Mouse (Mus musculus): ENCODE data around the gene Dglucy. TPM values are rescaled to one million over a fixed set of nuclear protein-coding genes. Genes with fewer than 3 reads are reported as not detected.
"Not testable (repeated sequence)": the region's sequence is repeated elsewhere in the genome, so short reads cannot be mapped to it uniquely, and the experiment has no call there.

Gene Dglucy
- polyA plus RNA-seq, 1 experiment: 3.2 TPM

DNA sequence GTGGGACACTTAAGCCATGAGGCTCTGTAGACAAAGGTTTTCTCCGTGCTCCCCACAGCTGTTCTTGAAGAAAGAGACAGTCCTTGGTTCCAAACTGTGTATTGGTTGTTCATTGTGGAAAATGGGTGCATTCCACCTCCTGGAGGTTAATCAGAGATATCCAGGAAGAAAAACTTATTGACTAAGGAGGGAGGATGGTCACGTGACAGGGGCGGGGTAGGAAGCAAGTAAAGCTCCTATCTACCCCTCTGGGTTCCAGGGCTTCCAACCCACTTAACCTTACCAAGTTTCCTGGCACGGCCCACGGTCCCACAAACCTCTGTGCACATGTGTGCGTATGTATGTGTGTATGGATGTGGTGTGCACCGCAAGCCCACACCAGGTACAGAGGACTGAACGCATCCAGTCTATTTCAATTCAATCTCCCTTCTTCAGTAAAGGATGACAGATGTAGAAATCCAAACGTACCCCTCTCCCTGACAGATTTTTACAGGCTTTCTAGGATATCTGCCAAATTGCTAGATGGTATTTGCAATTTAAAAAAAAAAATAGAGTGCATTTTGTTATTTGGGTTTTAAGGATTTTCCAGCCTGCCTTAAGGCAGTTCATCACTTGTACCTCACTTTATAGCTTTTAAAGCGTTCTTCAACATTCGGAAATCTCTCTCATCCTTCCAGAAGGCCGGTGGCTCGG is 2.7 kb downstream of the Dglucy start:
- peak; percentile 60 for DNase-seq (ENCODE audit: low read depth)
- TF ChIP-seq CTCF (IDR thresholded peaks at IDR 0.05; ENCODE audit: borderline replicate concordance, extremely low read depth, insufficient read depth, insufficient read length): no peak
- TF ChIP-seq POLR2A (IDR thresholded peaks at IDR 0.05; ENCODE audit: borderline replicate concordance, extremely low read depth, insufficient read depth, insufficient read length, poor library complexity, severe bottlenecking): no peak

DNA sequence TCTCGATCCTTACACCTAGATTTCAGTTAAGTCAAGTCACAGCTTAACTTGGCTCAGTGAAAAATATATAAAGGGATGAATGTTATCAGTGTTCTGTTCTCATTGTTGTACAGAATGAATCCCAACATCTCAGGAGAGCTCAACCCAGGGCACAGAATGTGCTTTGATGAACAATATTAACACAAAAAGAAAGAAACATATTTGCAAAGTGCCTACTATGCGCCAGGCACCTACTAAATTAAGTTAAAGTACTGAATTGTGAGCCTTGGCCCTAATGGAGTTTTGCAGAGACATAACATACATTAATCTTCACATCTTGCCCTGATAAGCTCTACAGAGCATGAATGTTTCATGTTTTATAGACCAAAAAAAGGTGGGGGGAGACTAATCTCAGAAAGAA is 5.3 kb downstream of the Dglucy start:
- TF ChIP-seq POLR2A (IDR thresholded peaks at IDR 0.05; ENCODE audit: borderline replicate concordance, extremely low read depth, insufficient read depth, insufficient read length, poor library complexity, severe bottlenecking): no peak
- no peak for TF ChIP-seq CTCF (IDR thresholded peaks at IDR 0.05; ENCODE audit: borderline replicate concordance, extremely low read depth, insufficient read depth, insufficient read length)
- DNase-seq (ENCODE audit: low read depth): no peak

DNA sequence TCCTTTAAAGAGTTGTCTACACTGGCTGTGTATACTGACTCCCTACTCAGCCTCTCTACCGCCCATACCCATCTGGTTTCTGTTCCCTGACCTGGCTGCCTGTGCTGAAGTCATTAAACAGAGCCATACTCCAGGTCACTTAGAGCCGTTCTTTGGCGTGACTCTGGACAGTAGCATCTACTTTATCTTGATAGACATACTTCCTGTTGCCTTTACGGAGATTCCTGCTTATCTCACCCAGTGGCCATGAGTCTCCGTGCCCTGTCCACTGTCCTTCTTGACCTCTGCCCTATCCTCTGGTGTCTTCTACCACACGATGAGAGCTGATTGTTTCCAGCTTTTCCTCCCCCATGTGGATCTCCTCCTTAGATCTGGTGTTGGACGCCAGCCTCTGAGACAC is 6.5 kb downstream of the Dglucy start:
- TF ChIP-seq CTCF (IDR thresholded peaks at IDR 0.05; ENCODE audit: borderline replicate concordance, extremely low read depth, insufficient read depth, insufficient read length): no peak
- no peak for TF ChIP-seq POLR2A (IDR thresholded peaks at IDR 0.05; ENCODE audit: borderline replicate concordance, extremely low read depth, insufficient read depth, insufficient read length, poor library complexity, severe bottlenecking)
- DNase-seq (ENCODE audit: low read depth): no peak

DNA sequence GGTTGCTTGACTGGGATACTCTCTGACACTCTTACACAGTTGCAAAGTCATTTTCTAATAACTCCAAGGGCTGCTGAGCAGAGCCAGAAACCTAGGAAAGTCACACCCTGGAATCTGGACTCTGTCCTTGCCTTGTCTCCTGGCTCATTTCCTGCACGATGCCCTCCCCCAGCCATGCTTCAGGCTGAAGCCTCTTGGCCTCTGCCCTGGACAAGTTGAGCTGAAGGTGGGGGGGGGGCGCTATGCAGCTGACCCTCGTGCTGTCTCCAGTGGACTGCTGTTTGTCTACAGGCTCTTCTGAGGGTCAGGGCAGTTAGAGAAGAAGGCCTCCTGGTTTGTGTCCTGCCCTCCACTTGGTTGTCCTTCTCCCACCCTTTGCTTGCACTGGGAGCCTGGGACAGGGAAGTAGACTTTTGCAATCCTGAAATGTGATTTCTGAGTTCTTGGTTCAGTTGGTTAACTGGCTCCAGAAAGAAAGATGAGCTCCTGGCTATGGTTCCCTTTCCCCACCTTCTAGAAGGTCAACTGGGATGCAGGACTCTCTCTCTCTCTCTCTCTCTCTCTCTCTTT is 11.2 kb downstream of the Dglucy start:
- no peak for DNase-seq (ENCODE audit: low read depth)
- TF ChIP-seq CTCF (IDR thresholded peaks at IDR 0.05; ENCODE audit: borderline replicate concordance, extremely low read depth, insufficient read depth, insufficient read length): no peak
- no peak for TF ChIP-seq POLR2A (IDR thresholded peaks at IDR 0.05; ENCODE audit: borderline replicate concordance, extremely low read depth, insufficient read depth, insufficient read length, poor library complexity, severe bottlenecking)

DNA sequence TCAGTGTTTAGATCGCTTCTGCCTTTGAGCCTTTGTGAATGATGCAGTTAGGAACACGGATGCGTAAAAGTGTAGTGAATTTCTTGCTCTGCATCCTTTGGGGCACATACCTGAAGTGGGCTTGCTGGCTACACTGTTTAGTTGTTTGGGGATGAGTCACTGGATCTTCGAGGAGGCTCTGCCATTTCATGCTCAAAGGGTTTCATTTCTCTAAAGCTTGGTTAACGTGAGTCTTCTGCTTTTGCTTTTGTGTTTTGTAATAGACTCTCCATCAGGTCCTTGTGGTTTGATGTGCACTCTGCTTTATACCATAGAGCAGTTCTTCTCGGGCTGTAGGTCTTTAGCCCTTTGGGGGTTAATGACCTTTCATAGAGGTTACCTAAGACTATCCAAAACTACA is 12.6 kb downstream of the Dglucy start:
- no peak for TF ChIP-seq CTCF (IDR thresholded peaks at IDR 0.05; ENCODE audit: borderline replicate concordance, extremely low read depth, insufficient read depth, insufficient read length)
- TF ChIP-seq POLR2A (IDR thresholded peaks at IDR 0.05; ENCODE audit: borderline replicate concordance, extremely low read depth, insufficient read depth, insufficient read length, poor library complexity, severe bottlenecking): no peak
- DNase-seq (ENCODE audit: low read depth): no peak

DNA sequence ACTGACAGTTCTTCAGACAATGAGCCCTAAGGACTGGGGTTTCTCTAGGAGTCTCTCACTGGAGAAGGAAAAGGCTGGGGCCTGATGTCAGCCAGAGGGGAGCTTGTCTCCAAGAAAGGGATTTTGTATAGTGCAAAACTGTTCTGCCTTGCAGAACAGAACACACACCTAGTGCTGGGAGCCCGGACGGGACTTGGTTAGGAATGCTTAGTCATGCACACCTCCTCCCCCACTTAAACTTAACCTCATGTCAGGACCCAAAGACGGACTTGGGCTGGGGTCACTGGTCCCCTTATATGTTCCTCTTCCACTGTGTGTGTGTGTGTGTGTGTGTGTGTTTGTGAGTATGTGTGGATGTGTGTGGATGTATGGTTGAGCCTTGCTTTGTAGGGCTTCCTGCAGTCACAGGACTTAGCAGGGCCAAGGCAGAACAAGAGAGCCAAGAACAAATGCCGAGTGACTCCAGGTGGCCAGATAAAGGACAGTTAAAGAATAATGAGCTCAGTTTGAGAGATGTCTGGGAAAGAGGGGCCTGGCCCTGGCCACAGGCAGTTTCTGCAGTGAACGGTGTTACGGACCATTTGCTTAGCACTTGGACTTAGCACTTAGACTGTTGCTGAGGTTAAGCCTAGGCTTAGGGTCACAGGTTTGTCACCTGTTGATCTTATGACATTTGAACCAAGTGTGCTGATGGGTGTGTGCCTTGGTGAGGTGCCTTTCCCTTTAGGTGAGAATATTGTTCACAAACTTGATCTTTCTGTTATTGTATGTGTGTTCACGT is 15.8 kb downstream of the Dglucy start:
- no peak for DNase-seq (ENCODE audit: low read depth)
- TF ChIP-seq CTCF (IDR thresholded peaks at IDR 0.05; ENCODE audit: borderline replicate concordance, extremely low read depth, insufficient read depth, insufficient read length): no peak
- TF ChIP-seq POLR2A (IDR thresholded peaks at IDR 0.05; ENCODE audit: borderline replicate concordance, extremely low read depth, insufficient read depth, insufficient read length, poor library complexity, severe bottlenecking): no peak

DNA sequence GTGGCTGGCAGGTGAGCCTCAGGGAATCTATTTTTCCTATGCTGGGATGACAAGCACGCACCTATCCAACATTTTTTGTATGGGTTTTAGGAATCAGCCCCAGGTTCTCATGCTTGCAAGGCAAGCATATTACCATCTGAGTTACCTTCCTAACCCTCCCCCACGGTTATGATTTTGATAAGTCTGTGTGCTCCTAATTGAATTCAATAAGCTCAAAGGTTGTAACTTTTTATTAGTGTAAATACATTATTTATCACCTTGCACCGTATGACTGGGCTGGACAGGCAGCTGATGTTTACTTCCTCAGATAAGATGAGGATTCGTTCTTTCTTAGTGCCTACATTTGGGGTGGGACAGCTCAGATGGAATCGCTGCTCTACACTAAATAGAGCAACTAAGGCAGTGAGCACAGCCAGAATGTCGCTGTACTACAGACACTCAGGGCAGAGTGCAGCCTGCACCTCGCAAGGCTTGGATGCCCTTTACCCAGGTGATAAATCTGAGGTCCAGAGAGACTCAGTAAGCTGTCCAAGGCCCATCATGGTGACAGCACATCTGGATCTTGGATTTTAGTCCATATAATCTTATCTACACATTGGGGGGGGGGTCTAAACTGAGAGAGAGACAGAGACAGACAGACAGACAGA is 16.7 kb downstream of the Dglucy start:
- no peak for TF ChIP-seq POLR2A (IDR thresholded peaks at IDR 0.05; ENCODE audit: borderline replicate concordance, extremely low read depth, insufficient read depth, insufficient read length, poor library complexity, severe bottlenecking)
- no peak for TF ChIP-seq CTCF (IDR thresholded peaks at IDR 0.05; ENCODE audit: borderline replicate concordance, extremely low read depth, insufficient read depth, insufficient read length)
- no peak for DNase-seq (ENCODE audit: low read depth)

DNA sequence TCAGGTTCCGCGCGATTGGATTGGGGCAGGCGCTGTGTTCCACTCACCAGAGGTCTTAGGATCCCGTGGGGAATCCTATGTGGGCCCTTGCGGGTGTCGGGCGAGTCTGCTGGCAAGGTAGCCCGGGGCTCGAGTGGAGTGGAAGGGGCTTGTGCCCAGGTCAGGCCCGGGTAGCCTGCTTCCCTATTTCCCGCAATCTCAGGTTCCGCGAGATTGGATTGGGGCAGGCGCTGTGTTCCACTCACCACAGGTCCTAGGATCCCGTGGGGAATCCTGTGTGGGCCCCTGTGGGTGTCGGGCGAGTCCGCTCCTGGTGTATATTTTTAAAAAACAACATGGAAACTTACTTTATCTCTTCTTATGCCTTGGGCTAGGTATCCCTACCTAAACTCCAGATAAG is 24.5 kb downstream of the Dglucy start:
- not testable (repeated sequence) for DNase-seq (ENCODE audit: low read depth)

DNA sequence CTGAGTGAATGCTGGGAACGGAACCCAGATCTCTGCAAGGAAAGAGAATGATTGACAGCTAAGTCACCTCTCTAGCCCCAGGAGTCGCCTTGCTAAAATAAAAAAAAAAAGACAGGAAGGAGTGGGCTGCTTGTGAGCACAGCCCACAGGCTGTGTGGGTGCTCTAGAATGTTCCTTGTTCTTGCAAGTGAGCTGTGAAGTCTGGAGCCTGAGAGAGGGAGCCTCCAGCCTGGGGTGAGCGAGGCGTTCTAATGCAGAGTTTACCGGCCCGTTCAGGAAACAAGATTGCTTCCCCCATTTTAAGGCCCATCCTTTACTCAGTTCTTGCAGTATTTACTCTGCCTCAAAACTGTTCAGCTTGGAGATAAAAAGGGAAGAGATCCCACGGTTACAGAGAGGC is 28.4 kb downstream of the Dglucy start:
- TF ChIP-seq POLR2A (IDR thresholded peaks at IDR 0.05; ENCODE audit: borderline replicate concordance, extremely low read depth, insufficient read depth, insufficient read length, poor library complexity, severe bottlenecking) (no peak), CTCF (IDR thresholded peaks at IDR 0.05; ENCODE audit: borderline replicate concordance, extremely low read depth, insufficient read depth, insufficient read length) (no peak)
- no peak for DNase-seq (ENCODE audit: low read depth)

DNA sequence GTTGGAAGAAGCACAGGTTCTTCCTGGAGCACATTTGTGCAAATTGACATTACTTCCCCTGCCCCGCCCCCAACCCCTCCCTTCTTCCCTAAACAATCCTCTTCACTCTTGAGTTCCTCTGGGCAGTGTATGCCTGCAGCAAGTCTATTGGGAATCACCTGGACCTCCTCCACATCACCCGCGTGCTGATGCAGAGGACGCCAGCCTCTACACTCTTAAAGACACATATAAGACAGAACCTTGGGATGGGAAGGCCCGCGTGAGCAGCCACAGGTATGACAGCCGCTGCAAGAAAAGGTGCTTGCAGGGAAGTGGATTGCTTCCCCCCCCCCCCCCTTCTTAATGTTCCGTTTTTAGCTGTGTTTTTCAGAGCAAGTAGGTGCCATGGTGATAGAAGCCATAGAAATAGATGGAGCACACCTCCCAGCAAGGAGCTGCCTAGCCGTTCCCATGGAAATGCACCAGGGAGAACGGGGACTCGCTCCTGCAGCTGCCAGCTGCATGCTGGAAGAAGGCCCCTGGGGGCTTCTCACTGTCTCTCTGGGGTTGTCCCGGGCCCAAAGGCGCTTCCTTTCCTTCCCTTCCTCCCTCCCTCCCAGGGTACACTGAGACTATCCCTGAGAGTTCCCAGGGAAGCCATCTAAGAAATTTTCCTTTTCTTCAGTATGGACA is 29.9 kb downstream of the Dglucy start:
- TF ChIP-seq POLR2A (IDR thresholded peaks at IDR 0.05; ENCODE audit: borderline replicate concordance, extremely low read depth, insufficient read depth, insufficient read length, poor library complexity, severe bottlenecking) (no peak), CTCF (IDR thresholded peaks at IDR 0.05; ENCODE audit: borderline replicate concordance, extremely low read depth, insufficient read depth, insufficient read length) (no peak)
- peak; percentile 70 for DNase-seq (ENCODE audit: low read depth)

DNA sequence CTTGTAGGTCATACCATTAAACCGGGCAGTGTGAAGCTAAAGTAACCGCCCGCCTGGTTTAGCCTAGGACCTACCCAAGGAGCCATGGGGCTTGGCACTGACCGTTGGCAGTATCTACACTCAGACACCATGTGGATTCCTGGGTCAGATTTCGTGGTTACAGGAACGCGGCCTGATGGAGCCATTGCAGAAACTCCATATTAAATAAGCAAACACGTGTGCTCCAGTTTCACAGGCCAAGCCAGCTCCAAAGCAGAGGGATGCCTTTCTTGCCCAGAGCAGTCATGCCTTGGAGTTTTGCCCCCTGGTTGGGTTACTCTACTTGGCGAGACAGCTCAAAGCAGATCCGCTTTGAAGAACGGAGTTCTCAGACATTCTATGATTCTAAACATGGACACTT is 31.7 kb downstream of the Dglucy start:
- DNase-seq (ENCODE audit: low read depth): no peak
- TF ChIP-seq POLR2A (IDR thresholded peaks at IDR 0.05; ENCODE audit: borderline replicate concordance, extremely low read depth, insufficient read depth, insufficient read length, poor library complexity, severe bottlenecking) (no peak), CTCF (IDR thresholded peaks at IDR 0.05; ENCODE audit: borderline replicate concordance, extremely low read depth, insufficient read depth, insufficient read length) (no peak)
